Mouse (Mus musculus): ENCODE data around the gene Rbfox3. TPM values are rescaled to one million over a fixed set of nuclear protein-coding genes. Genes with fewer than 3 reads are reported as not detected.

Rbfox3 gene
- total and polyA plus RNA-seq, 2 experiments from 2014 or later: 52.6 to 76.8 TPM

GRCm38 (mm10) chr11:118771358-118771757, 140.0 kb downstream of the Rbfox3 start:
- Histone ChIP-seq H3K4me1 (ENCODE audit: insufficient read depth, low read length) (peaks cover 20% of the 10 kb centered on the region), H3K36me3 (ENCODE audit: insufficient read depth, low read length) (no peaks in the 10 kb centered on the region), H3K4me2 (ENCODE audit: low read depth, low read length) (no peak overlapping the region), H3K9ac (replicated peaks; ENCODE audit: low read length) (no peak overlapping the region), H3K9me3 (ENCODE audit: low read length) (no peaks in the 10 kb centered on the region), H3K27me3 (ENCODE audit: insufficient read depth, low read length) (no peaks in the 10 kb centered on the region), H3K27ac (peak overlapping the region; percentile 54; the same call in 1 of the 2 replicates), H3K4me3 (ENCODE audit: low read length) (no peak overlapping the region)
- no peak for TF ChIP-seq CTCF (IDR thresholded peaks at IDR 0.05; ENCODE audit: low read depth)
- WGBS: 84% methylated on average over 4 of the region's 4 CpGs
- ATAC-seq: no peak
- no peak for DNase-seq (ENCODE audit: low spot score)

- no peak for TF ChIP-seq CTCF (IDR thresholded peaks at IDR 0.05; ENCODE audit: low read depth)
- Histone ChIP-seq H3K27ac (peak overlapping the region; percentile 54; the same call in 1 of the 2 replicates), H3K36me3 (ENCODE audit: insufficient read depth, low read length) (no peaks in the 10 kb centered on the region), H3K4me1 (ENCODE audit: insufficient read depth, low read length) (peaks cover 20% of the 10 kb centered on the region), H3K9ac (replicated peaks; ENCODE audit: low read length) (no peak overlapping the region), H3K4me2 (ENCODE audit: low read depth, low read length) (no peak overlapping the region), H3K9me3 (ENCODE audit: low read length) (no peaks in the 10 kb centered on the region), H3K27me3 (ENCODE audit: insufficient read depth, low read length) (no peaks in the 10 kb centered on the region), H3K4me3 (ENCODE audit: low read length) (no peak overlapping the region)
- no peak for ATAC-seq
- DNase-seq (ENCODE audit: low spot score): no peak
- 85% methylated on average over 7 of the region's 7 CpGs for WGBS
Observed at GRCm38 (mm10) chr11:118770789-118771188, 140.6 kb downstream of the Rbfox3 start.

DNA sequence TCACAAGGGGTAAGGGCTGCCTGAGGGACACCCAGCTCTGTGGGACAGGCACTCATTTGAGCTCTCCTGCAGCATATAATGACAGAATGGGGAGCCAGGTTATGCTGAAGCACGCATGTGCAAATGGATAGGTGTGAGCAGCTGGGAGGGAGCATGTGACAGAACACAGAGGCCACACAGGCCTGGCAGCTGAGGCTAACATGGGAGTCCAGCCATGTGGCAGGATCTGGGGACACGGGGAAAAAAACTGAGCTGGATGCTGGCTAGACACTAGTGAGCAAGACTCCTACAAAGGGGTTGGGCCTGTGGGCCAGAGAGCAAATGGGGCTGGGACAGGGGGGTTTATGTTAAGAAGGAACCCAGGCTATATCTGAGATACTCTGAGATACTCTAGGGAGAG, 141.9 kb downstream of the Rbfox3 start:
- DNase-seq (ENCODE audit: low spot score): no peak
- Histone ChIP-seq H3K9me3 (ENCODE audit: low read length) (no peaks in the 10 kb centered on the region), H3K9ac (replicated peaks; ENCODE audit: low read length) (no peak overlapping the region), H3K4me3 (ENCODE audit: low read length) (no peak overlapping the region), H3K4me1 (ENCODE audit: insufficient read depth, low read length) (peaks cover 20% of the 10 kb centered on the region), H3K4me2 (ENCODE audit: low read depth, low read length) (no peak overlapping the region), H3K27ac (no peak overlapping the region), H3K36me3 (ENCODE audit: insufficient read depth, low read length) (no peaks in the 10 kb centered on the region), H3K27me3 (ENCODE audit: insufficient read depth, low read length) (no peaks in the 10 kb centered on the region)
- no peak for TF ChIP-seq CTCF (IDR thresholded peaks at IDR 0.05; ENCODE audit: low read depth)
- ATAC-seq: no peak
- WGBS: 39% methylated on average over 2 of the region's 2 CpGs

GRCm38 (mm10) chr11:118768441-118768840, 143.0 kb downstream of the Rbfox3 start:
- H3K9ac ChIP-seq (replicated peaks; ENCODE audit: low read length): no peak overlapping the region
- no peaks in the 10 kb centered on the region for H3K9me3 ChIP-seq (ENCODE audit: low read length)
- H3K4me1 ChIP-seq (ENCODE audit: insufficient read depth, low read length): peaks cover 20% of the 10 kb centered on the region
- ATAC-seq: no peak
- no peak for TF ChIP-seq CTCF (IDR thresholded peaks at IDR 0.05; ENCODE audit: low read depth)
- no peak for DNase-seq (ENCODE audit: low spot score)
- 79% methylated on average over 3 of the region's 3 CpGs for WGBS
- no peaks in the 10 kb centered on the region for H3K27me3 ChIP-seq (ENCODE audit: insufficient read depth, low read length)
- H3K4me2 ChIP-seq (ENCODE audit: low read depth, low read length): no peak overlapping the region
- H3K4me3 ChIP-seq (ENCODE audit: low read length): no peak overlapping the region
- H3K27ac ChIP-seq: no peak overlapping the region
- H3K36me3 ChIP-seq (ENCODE audit: insufficient read depth, low read length): no peaks in the 10 kb centered on the region

DNA sequence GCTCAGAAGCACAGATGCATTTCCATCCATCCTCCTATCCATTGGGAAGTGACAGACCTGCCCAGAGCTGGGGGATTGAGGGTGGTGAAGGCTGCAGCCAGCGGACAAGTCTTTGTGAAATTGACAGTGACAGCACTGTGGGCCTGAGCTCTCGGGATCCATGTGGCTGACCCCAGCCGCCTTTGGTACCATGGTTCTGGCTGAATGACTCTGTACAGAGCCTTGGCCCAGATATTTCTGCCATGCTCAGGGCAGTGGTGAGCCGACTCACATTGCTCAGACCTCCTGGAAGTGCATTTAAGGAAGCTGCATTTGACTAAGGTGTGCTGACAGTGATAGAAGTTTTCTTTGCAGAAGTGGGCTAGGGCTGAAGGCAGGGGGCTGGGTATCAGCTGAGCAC, 144.0 kb downstream of the Rbfox3 start:
- H3K27me3 ChIP-seq (ENCODE audit: insufficient read depth, low read length): no peaks in the 10 kb centered on the region
- no peaks in the 10 kb centered on the region for H3K36me3 ChIP-seq (ENCODE audit: insufficient read depth, low read length)
- ATAC-seq: no peak
- H3K9me3 ChIP-seq (ENCODE audit: low read length): no peaks in the 10 kb centered on the region
- H3K4me3 ChIP-seq (ENCODE audit: low read length): no peak overlapping the region
- 0 out of 2 replicates have a peak overlapping the region, but pooled peaks have one; percentile 8 for H3K27ac ChIP-seq
- H3K4me2 ChIP-seq (ENCODE audit: low read depth, low read length): no peak overlapping the region
- peaks cover 14% of the 10 kb centered on the region; the same call in 1 of the 2 replicates for H3K4me1 ChIP-seq (ENCODE audit: insufficient read depth, low read length)
- no peak for TF ChIP-seq CTCF (IDR thresholded peaks at IDR 0.05; ENCODE audit: low read depth)
- no peak for DNase-seq (ENCODE audit: low spot score)
- WGBS: 37% methylated on average over 4 of the region's 4 CpGs
- H3K9ac ChIP-seq (replicated peaks; ENCODE audit: low read length): no peak overlapping the region

- DNase-seq (ENCODE audit: low spot score) (peak; percentile 64), ATAC-seq (peak; percentile 56)
- Histone ChIP-seq H3K4me2 (ENCODE audit: low read depth, low read length) (no peak overlapping the region), H3K36me3 (ENCODE audit: insufficient read depth, low read length) (no peaks in the 10 kb centered on the region), H3K27me3 (ENCODE audit: insufficient read depth, low read length) (no peaks in the 10 kb centered on the region), H3K4me1 (ENCODE audit: insufficient read depth, low read length) (peaks cover 13% of the 10 kb centered on the region; the same call in 1 of the 2 replicates), H3K9ac (replicated peaks; ENCODE audit: low read length) (no peak overlapping the region), H3K9me3 (ENCODE audit: low read length) (no peaks in the 10 kb centered on the region), H3K27ac (peak overlapping the region; percentile 71), H3K4me3 (ENCODE audit: low read length) (no peak overlapping the region)
- 55% methylated on average over 12 of the region's 12 CpGs for WGBS
- TF ChIP-seq CTCF (IDR thresholded peaks at IDR 0.05; ENCODE audit: low read depth): no peak
Observed at GRCm38 (mm10) chr11:118760296-118760988, 151.0 kb downstream of the Rbfox3 start.

GRCm38 (mm10) chr11:118759228-118759627, 152.2 kb downstream of the Rbfox3 start:
- no peak for ATAC-seq

More at GRCm38 (mm10) chr11:118759228-118759627, 152.2 kb downstream of the Rbfox3 start:
- H3K4me1 ChIP-seq (ENCODE audit: insufficient read depth, low read length): peaks cover 25% of the 10 kb centered on the region
- no peak overlapping the region for H3K4me2 ChIP-seq (ENCODE audit: low read depth, low read length)
- H3K27me3 ChIP-seq (ENCODE audit: insufficient read depth, low read length): no peaks in the 10 kb centered on the region
- WGBS: 93% methylated on average over 8 of the region's 8 CpGs
- no peak overlapping the region for H3K4me3 ChIP-seq (ENCODE audit: low read length)
- DNase-seq (ENCODE audit: low spot score): no peak
- no peaks in the 10 kb centered on the region for H3K36me3 ChIP-seq (ENCODE audit: insufficient read depth, low read length)
- no peak overlapping the region for H3K9ac ChIP-seq (replicated peaks; ENCODE audit: low read length)
- TF ChIP-seq CTCF (IDR thresholded peaks at IDR 0.05; ENCODE audit: low read depth): no peak
- no peaks in the 10 kb centered on the region for H3K9me3 ChIP-seq (ENCODE audit: low read length)
- peak overlapping the region; percentile 71; the same call in 1 of the 2 replicates for H3K27ac ChIP-seq

Measured in hindbrain, postnatal 0 days (tissue).